Mouse (Mus musculus): ENCODE results near the gene Hs3st3b1. TPM values are rescaled to one million over a fixed set of nuclear protein-coding genes. Genes with fewer than 3 reads are reported as not detected.

Gene Hs3st3b1
- polyA plus RNA-seq, 1 experiment from 2014 or later: 5.3 TPM

GRCm38 (mm10) chr11:63919211-63920098 lies 2.6 kb downstream of the Hs3st3b1 start:
- DNase-seq (ENCODE audit: low spot score): peak; percentile 77

GRCm38 (mm10) chr11:63918321-63919105 lies 3.6 kb downstream of the Hs3st3b1 start:
- H3K27ac ChIP-seq (ENCODE audit: low read depth): no peak overlapping the region
- peaks cover 73% of the 10 kb centered on the region for H3K27me3 ChIP-seq (replicated peaks; ENCODE audit: control insufficient read depth, insufficient read depth, low read length)
- no peaks in the 10 kb centered on the region for H3K9me3 ChIP-seq (ENCODE audit: control insufficient read depth, low read length)
- DNase-seq (ENCODE audit: low spot score) (peak; percentile 76), ATAC-seq (replicated peaks; ENCODE audit: low FRiP score, low TSS enrichment, low read depth) (no peak)
- no peak overlapping the region for H3K9ac ChIP-seq (ENCODE audit: low read length)
- WGBS: 28% methylated on average over 17 of the region's 17 CpGs
- peaks cover 17% of the 10 kb centered on the region for H3K4me1 ChIP-seq (replicated peaks; ENCODE audit: control insufficient read depth, insufficient read depth, low read length)
- peak overlapping the region; percentile 92 for H3K4me2 ChIP-seq (ENCODE audit: low read length)
- no peaks in the 10 kb centered on the region for H3K36me3 ChIP-seq (ENCODE audit: control insufficient read depth, insufficient read depth, low read length)
- peak overlapping the region; percentile 54 for H3K4me3 ChIP-seq (ENCODE audit: low read depth, low read length)

More at GRCm38 (mm10) chr11:63919211-63920098, 2.6 kb downstream of the Hs3st3b1 start:
- no peak overlapping the region for H3K27ac ChIP-seq (ENCODE audit: low read depth)
- 6% methylated on average over 52 of the region's 52 CpGs for WGBS
- H3K27me3 ChIP-seq (replicated peaks; ENCODE audit: control insufficient read depth, insufficient read depth, low read length): peaks cover 83% of the 10 kb centered on the region
- H3K36me3 ChIP-seq (ENCODE audit: control insufficient read depth, insufficient read depth, low read length): no peaks in the 10 kb centered on the region
- peaks cover 17% of the 10 kb centered on the region for H3K4me1 ChIP-seq (replicated peaks; ENCODE audit: control insufficient read depth, insufficient read depth, low read length)
- peak overlapping the region; percentile 92 for H3K4me2 ChIP-seq (ENCODE audit: low read length)
- peak overlapping the region; percentile 54 for H3K4me3 ChIP-seq (ENCODE audit: low read depth, low read length)
- no peak for ATAC-seq (replicated peaks; ENCODE audit: low FRiP score, low TSS enrichment, low read depth)
- peak overlapping the region; percentile 32 for H3K9ac ChIP-seq (ENCODE audit: low read length)
- H3K9me3 ChIP-seq (ENCODE audit: control insufficient read depth, low read length): no peaks in the 10 kb centered on the region

DNA sequence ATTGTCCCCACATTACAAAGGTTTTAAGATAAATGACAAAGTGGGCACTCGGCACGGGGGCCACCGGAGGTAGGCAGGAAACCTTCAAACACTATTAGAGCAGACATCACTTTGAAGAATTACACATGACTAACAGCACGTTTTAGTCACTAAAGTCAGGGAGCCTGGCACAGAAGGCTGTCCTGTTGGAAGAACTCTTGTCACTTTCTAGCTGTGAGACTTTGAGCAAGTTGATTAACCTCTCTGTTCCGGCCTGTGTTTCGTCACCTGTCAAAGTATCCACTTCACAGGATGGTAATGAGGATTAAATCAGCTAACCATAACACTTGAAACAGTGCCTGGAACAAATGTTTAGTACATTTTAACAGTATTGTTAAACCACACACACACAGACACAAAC lies 4.5 kb downstream of the Hs3st3b1 start:
- WGBS: 35% methylated on average over 6 of the region's 6 CpGs
- H3K27me3 ChIP-seq (replicated peaks; ENCODE audit: control insufficient read depth, insufficient read depth, low read length): peaks cover 64% of the 10 kb centered on the region
- H3K9ac ChIP-seq (ENCODE audit: low read length): no peak overlapping the region
- ATAC-seq (replicated peaks; ENCODE audit: low FRiP score, low TSS enrichment, low read depth): no peak
- peaks cover 7% of the 10 kb centered on the region for H3K4me1 ChIP-seq (replicated peaks; ENCODE audit: control insufficient read depth, insufficient read depth, low read length)
- no peak overlapping the region for H3K4me2 ChIP-seq (ENCODE audit: low read length)
- no peaks in the 10 kb centered on the region for H3K9me3 ChIP-seq (ENCODE audit: control insufficient read depth, low read length)
- H3K27ac ChIP-seq (ENCODE audit: low read depth): no peak overlapping the region
- no peak overlapping the region for H3K4me3 ChIP-seq (ENCODE audit: low read depth, low read length)
- no peaks in the 10 kb centered on the region for H3K36me3 ChIP-seq (ENCODE audit: control insufficient read depth, insufficient read depth, low read length)
- DNase-seq (ENCODE audit: low spot score): no peak

- H3K4me3 ChIP-seq (ENCODE audit: low read depth, low read length): peak overlapping the region; percentile 27
- no peaks in the 10 kb centered on the region for H3K36me3 ChIP-seq (ENCODE audit: control insufficient read depth, insufficient read depth, low read length)
- ATAC-seq (replicated peaks; ENCODE audit: low FRiP score, low TSS enrichment, low read depth) (peak; percentile 87), DNase-seq (ENCODE audit: low spot score) (peak; percentile 79)
- H3K27ac ChIP-seq (ENCODE audit: low read depth): no peak overlapping the region
- H3K9me3 ChIP-seq (ENCODE audit: control insufficient read depth, low read length): no peaks in the 10 kb centered on the region
- H3K4me1 ChIP-seq (replicated peaks; ENCODE audit: control insufficient read depth, insufficient read depth, low read length): peaks cover 6% of the 10 kb centered on the region
- H3K9ac ChIP-seq (ENCODE audit: low read length): no peak overlapping the region
- H3K27me3 ChIP-seq (replicated peaks; ENCODE audit: control insufficient read depth, insufficient read depth, low read length): peaks cover 40% of the 10 kb centered on the region
- H3K4me2 ChIP-seq (ENCODE audit: low read length): peak overlapping the region; percentile 64
- WGBS: 2% methylated on average over 20 of the region's 20 CpGs
Measured at GRCm38 (mm10) chr11:63914388-63914787, 7.7 kb downstream of the Hs3st3b1 start.

- Histone ChIP-seq H3K27me3 (replicated peaks; ENCODE audit: control insufficient read depth, insufficient read depth, low read length) (peaks cover 35% of the 10 kb centered on the region), H3K9me3 (ENCODE audit: control insufficient read depth, low read length) (no peaks in the 10 kb centered on the region), H3K4me1 (replicated peaks; ENCODE audit: control insufficient read depth, insufficient read depth, low read length) (peaks cover 2% of the 10 kb centered on the region), H3K4me2 (ENCODE audit: low read length) (peak overlapping the region; percentile 64), H3K27ac (ENCODE audit: low read depth) (no peak overlapping the region), H3K36me3 (ENCODE audit: control insufficient read depth, insufficient read depth, low read length) (no peaks in the 10 kb centered on the region), H3K4me3 (ENCODE audit: low read depth, low read length) (peak overlapping the region; percentile 27), H3K9ac (ENCODE audit: low read length) (no peak overlapping the region)
- DNase-seq (ENCODE audit: low spot score) (no peak), ATAC-seq (replicated peaks; ENCODE audit: low FRiP score, low TSS enrichment, low read depth) (0 out of 2 replicates have a peak, but pooled peaks have one; percentile 47)
- 29% methylated on average over 4 of the region's 4 CpGs for WGBS
Measured at GRCm38 (mm10) chr11:63913936-63914335, 8.2 kb downstream of the Hs3st3b1 start.

DNA sequence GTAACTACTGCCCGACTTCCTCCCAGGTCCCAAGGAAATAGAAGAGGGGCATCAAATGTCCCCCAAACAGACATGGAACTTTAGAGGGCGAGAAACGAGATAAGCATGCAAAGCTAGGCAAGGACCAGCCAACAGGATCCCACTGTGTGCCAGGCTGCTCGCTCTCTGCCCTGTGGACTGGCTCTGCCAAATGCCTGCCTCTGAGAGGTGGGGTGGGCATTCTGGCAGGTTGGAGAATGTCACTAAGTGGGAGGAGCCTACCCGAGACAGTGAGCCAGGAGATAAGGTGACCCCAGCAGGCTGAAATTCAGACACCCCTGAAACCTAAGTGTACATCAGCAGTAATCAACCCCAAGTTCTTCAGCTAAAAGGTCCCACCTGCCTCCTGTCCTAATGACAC lies 11.1 kb downstream of the Hs3st3b1 start:
- WGBS: 64% methylated on average over 5 of the region's 5 CpGs
- H3K4me2 ChIP-seq (ENCODE audit: low read length): no peak overlapping the region
- no peaks in the 10 kb centered on the region; the same call in 1 of the 2 replicates for H3K4me1 ChIP-seq (replicated peaks; ENCODE audit: control insufficient read depth, insufficient read depth, low read length)
- no peak overlapping the region for H3K4me3 ChIP-seq (ENCODE audit: low read depth, low read length)
- H3K27me3 ChIP-seq (replicated peaks; ENCODE audit: control insufficient read depth, insufficient read depth, low read length): peaks cover 12% of the 10 kb centered on the region
- no peaks in the 10 kb centered on the region for H3K36me3 ChIP-seq (ENCODE audit: control insufficient read depth, insufficient read depth, low read length)
- no peak for DNase-seq (ENCODE audit: low spot score)
- no peak overlapping the region for H3K9ac ChIP-seq (ENCODE audit: low read length)
- no peaks in the 10 kb centered on the region for H3K9me3 ChIP-seq (ENCODE audit: control insufficient read depth, low read length)
- no peak for ATAC-seq (replicated peaks; ENCODE audit: low FRiP score, low TSS enrichment, low read depth)
- H3K27ac ChIP-seq (ENCODE audit: low read depth): no peak overlapping the region

DNA sequence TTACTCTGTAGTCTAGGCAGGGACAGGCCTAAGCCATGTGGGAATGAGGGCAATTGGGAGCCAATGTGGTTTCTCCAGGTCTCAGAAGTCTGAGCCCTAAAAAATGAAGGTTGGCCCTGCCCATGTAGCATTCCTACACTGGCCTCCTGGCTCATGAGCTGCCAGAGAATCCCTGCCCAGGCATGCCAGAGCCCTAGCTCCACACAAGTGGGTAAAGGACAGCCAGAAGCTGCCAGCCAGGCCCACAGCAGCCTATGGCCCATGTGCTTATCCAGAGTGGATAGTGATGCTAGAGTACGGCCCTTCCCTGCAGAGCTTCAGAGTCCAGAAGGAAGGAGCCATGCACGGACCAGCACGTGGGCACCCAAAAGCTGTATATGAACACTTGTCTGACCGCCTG lies 12.1 kb downstream of the Hs3st3b1 start:
- no peak overlapping the region for H3K4me2 ChIP-seq (ENCODE audit: low read length)
- DNase-seq (ENCODE audit: low spot score): no peak
- no peak overlapping the region for H3K27ac ChIP-seq (ENCODE audit: low read depth)
- no peaks in the 10 kb centered on the region for H3K9me3 ChIP-seq (ENCODE audit: control insufficient read depth, low read length)
- H3K4me1 ChIP-seq (replicated peaks; ENCODE audit: control insufficient read depth, insufficient read depth, low read length): no peaks in the 10 kb centered on the region; the same call in 1 of the 2 replicates
- no peak overlapping the region for H3K4me3 ChIP-seq (ENCODE audit: low read depth, low read length)
- WGBS: 95% methylated on average over 4 of the region's 4 CpGs
- no peak overlapping the region for H3K9ac ChIP-seq (ENCODE audit: low read length)
- ATAC-seq (replicated peaks; ENCODE audit: low FRiP score, low TSS enrichment, low read depth): no peak
- H3K27me3 ChIP-seq (replicated peaks; ENCODE audit: control insufficient read depth, insufficient read depth, low read length): peaks cover 2% of the 10 kb centered on the region
- H3K36me3 ChIP-seq (ENCODE audit: control insufficient read depth, insufficient read depth, low read length): no peaks in the 10 kb centered on the region

- no peak overlapping the region for H3K4me3 ChIP-seq (ENCODE audit: low read depth, low read length)
- DNase-seq (ENCODE audit: low spot score): no peak
- no peak overlapping the region for H3K9ac ChIP-seq (ENCODE audit: low read length)
- no peaks in the 10 kb centered on the region for H3K36me3 ChIP-seq (ENCODE audit: control insufficient read depth, insufficient read depth, low read length)
- H3K27me3 ChIP-seq (replicated peaks; ENCODE audit: control insufficient read depth, insufficient read depth, low read length): no peaks in the 10 kb centered on the region; the same call in 1 of the 2 replicates
- 77% methylated on average over 4 of the region's 4 CpGs for WGBS
- H3K4me1 ChIP-seq (replicated peaks; ENCODE audit: control insufficient read depth, insufficient read depth, low read length): no peaks in the 10 kb centered on the region
- no peak for ATAC-seq (replicated peaks; ENCODE audit: low FRiP score, low TSS enrichment, low read depth)
- H3K27ac ChIP-seq (ENCODE audit: low read depth): no peak overlapping the region
- H3K9me3 ChIP-seq (ENCODE audit: control insufficient read depth, low read length): no peaks in the 10 kb centered on the region
- H3K4me2 ChIP-seq (ENCODE audit: low read length): no peak overlapping the region
Measured at GRCm38 (mm10) chr11:63908500-63908899, 13.6 kb downstream of the Hs3st3b1 start.

Measured in intestine, embryonic 14.5 days (tissue).